Mouse (Mus musculus): ENCODE measurements around the gene Atxn7l2. TPM values are rescaled to one million over a fixed set of nuclear protein-coding genes. Genes with fewer than 3 reads are reported as not detected.
"Not testable (repeated sequence)": the region's sequence is repeated elsewhere in the genome, so short reads cannot be mapped to it uniquely, and the experiment has no call there.

The Atxn7l2 gene
- total RNA-seq (2022), result 1 to 10 TPM; 1.7 to 2.7 (median 2.3) TPM

DNA sequence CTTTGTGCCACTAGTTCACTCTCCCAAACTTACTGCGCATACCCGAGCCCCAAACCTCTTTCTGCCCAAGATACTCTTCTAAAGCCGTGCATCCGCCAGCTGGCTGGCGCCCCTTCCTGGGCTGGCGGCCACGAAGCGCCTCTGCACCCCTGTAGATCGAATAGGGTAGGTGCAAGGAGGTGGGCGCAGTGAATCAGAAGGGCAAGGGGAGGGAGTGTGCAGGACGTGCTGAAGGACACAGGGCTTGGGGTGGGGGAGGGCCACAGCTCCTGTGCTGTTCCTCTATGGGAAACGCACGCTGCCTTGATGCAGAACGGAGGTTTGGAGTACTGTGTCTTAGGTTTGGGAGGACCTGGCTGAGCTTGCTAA, at the start of gene Atxn7l2:
Atxn7l2 (minus strand) TSS at position 164 of the 369 bp plus-strand sequence.
- DNase-seq (ENCODE audit: low spot score), result no peak

DNA sequence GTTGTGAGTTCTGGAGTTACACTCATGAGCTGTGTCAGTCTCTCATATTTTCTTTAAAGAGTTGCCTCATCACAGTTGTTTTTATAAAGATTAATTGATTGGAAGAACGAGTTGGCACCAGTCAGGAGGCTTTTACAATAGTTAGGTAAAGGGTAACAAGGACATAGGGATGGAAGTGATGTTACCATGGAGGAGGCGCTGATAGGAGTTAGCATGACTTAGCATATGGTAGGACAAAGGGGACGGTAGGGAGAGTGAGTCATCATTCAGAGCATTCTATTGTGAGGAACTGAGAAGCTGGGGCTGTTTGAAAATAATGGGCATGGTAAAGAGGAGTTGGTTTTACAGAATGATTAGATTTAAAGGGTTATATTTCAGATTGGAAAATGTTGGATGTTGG, 48.6 kb upstream of the Atxn7l2 start:
- DNase-seq (ENCODE audit: low spot score), result no peak

DNA sequence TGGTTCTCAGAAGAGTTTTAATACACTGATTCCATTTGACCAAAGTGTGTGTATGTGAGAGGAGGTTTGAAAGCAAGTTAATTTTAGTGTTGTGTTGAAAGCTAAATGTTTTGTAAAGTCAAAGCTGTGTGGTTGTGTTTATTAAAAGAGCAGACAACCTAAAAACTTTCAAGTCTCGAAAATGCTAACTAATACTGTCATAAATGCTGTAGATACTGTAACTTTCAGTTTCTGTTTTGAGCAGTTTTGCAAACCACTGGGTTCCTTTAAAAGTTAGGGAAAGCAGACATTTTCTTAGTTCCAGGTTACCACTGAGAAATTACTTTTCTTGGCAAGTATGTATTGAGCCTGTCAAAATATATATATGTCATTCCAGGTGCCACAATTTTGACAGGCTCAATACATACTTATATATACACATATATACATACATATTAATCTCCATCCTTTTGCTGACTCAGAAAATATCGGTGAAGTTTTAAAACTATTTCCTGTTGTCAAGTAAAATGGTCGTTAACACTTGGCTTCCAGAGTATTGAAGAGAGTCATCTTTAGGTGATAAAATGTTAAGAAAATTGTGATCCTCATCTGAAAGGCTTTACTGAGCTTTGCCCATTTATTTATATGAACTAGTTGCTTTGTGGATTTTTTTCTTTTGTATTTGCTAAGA, 47.2 kb upstream of the Atxn7l2 start:
- DNase-seq (ENCODE audit: low spot score), result no peak

DNA sequence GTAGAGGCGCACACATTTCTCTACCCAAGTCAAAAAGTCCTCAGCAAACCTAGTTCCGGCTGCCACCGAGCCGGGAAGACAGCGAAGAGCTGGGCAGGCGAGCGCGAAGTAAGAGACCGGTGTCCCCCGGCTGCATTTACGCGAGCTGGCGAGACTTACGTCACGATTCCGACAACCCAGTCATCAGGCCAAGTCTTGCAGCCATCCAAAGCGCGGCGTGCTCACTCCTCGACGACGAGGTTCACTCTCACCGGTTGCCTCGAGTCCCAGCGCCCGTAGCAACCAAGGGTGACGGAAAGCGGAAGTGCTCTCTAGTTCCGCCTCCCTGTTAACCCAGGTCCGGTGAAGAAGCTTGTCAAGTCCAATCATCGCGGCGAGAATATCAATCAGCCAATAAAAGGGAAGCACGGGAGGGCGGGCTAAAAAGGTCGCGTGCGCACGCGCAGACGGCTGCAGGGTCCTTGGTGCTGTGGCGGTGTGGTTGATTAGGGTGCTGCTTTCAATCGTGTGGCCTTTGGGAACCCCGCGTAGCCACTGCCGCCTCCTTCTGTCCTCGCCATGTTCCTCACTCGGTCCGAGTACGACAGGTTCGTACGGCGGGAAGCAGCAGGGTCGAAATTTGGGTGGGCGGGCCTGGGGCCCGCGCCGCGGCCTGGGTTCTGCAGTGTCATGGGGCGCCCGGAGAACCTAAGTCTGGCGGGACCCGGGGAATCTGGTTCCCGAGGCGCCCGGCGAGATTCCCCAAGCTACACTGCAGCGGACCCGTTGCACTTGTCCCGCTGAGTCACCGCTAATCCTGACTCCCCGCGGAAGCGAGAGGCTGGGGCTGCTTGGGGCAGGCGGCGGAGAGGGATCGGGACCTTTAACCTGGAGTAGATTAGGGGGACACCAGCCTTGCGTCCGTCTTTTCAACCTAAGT, 46.2 kb upstream of the Atxn7l2 start, which contains the start of gene Psma5:
Psma5 (plus strand) TSS at position 208 of the 919 bp plus-strand sequence.
- peak; percentile 97 for DNase-seq (ENCODE audit: low spot score)

DNA sequence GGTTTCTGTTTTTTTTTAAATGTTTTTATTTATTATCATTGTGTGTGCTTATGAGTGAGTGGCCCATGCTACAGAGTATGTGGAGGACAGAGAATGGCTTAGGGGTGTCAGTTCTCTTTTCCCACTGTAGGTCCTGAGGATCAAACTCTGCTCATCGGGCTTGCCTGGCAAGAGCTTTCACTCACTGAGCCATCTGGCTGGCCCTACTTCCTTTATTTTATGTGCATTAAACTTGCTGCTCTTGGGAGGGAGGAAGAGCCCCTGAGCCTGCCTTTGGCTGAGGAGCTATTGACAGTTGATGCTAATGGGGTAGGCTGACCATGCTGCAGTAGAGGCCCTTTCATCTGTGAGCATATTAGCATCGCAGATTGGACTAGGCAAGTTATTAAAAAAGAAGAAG, 36.1 kb upstream of the Atxn7l2 start:
- DNase-seq (ENCODE audit: low spot score), result no peak

DNA sequence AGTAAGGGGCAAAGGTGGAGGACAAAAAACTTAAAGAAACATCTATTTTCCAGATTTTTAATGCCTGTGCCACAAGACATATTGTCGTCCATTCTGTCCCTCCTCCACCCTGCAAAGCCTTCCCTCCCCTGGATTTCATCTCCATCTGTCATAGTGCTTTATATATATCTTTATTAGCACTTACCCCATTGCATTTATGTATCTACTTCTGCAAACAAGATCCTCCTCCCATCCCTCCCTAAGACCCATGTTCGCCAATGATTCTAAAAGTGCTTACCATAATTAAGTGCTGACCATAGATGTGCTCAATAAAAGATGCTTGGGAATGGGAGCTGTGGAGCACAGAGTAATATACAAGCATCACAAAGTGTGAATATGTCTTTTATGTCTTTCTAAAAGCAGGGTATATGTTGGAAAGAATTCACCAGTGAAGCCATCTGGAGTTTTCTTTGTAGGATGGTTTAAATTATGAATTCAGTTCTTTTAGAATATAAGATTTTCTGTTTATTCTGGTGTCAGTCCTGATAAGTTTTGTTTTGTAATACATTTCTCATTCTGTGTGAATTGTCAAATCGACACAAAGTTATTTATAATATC, 30.6 kb upstream of the Atxn7l2 start:
- DNase-seq (ENCODE audit: low spot score), result no peak

DNA sequence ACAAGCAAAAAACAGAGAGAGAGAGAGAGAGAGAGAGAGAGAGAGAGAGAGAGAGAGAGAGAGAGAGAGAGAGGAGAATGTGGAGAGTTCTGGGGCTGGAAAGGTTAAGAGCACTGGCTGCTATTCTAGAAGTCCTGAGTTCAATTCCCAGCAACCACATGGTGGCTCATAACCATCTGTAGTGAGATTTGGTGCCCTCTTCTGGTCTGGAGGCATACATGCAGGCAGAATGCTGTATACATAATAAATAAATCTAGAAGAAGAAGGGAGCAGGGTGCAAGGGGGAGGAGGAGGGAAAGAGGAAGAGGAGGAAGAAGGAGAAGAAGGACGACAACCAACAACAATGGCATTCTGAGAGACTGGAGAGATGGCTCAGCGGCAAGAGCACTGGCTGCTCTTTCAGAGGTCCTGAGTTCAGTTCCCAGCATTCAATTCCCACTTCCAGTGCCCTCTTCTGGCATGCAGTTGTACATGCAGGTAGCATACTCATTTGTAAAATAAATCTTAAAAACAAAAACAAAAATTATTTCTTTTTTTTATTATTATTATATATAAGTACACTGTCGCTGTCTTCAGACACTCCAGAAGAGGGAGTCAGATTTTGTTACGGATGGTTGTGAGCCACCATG, 26.9 kb upstream of the Atxn7l2 start:
- not testable (repeated sequence) for DNase-seq (ENCODE audit: low spot score)

DNA sequence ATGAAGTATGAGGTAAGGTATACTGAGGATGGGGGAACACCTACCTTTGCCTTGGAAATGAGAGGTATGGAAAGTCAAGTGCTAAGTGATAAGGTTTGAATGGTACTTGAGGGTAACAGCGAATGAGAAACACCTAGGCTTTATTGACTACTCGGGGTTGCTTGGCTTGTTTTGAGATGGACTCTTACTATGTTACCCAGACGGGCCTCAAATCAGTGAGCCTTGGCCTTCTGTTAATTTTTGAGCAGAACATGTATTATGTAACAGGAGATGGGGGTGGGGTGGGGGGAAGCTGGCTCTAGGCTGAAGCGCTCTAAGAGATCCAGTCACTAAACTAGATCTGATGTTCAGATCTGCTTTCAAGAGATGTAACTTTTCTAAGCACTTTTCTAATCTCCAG, 20.9 kb upstream of the Atxn7l2 start:
- DNase-seq (ENCODE audit: low spot score), result no peak

DNA sequence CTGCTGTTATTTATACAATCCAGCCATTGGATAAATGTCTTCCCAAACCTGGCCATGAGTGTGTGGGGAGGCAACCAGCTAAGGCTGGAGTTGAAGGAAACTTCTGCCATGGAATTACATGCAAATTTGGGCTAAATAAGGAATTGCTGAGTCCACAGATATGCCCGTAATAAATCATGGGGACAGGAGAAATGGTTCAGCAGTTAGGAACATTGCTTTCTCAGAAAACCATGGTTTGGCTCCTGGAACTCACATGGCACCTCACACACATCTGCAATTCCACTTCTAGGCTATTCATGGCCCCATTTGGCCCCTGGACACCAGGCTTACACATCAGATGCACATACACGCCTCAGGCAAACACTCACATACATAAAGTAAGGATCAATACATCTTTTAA, 16.8 kb upstream of the Atxn7l2 start:
- DNase-seq (ENCODE audit: low spot score), result no peak

DNA sequence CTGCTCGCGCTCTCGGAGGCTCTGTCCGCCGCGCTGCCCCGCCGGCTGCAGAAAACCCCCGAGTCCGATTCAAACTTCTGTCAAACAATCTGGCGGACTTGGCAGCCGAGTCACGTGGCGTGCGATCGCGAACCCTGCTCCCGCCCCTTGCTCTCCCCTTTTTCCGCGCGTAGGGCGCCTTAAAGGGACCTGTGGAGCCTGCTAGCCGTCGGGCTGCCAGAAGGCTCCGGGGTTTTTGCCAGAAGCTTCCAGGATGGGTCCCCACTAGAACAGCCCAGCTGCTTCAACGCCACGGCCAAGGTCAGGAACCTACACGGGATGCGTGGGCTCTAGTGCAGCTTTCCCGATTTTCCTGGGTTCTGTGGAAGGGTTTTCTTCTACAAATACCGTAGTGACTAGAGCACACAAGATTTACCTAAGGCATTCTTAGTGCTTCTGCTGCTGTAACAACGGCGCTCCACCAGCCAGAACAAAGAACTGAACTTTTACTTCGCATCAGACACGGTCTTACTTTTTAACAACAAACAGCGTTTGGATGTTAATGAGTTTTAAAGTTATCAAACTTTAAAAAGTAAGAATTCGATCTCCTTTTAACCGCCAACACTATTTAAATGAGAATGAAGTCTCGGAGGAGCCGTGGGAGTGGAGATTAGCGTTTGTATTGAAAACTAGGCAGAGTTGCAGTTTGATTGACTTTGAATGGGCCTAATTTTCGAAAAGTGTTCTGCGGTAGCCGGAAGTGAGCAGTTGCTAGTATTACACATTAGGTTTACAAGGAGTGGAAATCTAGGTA, 16.0 kb upstream of the Atxn7l2 start, which contains the start of gene Sypl2:
Sypl2 (minus strand) TSS at position 91 of the 793 bp plus-strand sequence.
- DNase-seq (ENCODE audit: low spot score), result no peak

DNA sequence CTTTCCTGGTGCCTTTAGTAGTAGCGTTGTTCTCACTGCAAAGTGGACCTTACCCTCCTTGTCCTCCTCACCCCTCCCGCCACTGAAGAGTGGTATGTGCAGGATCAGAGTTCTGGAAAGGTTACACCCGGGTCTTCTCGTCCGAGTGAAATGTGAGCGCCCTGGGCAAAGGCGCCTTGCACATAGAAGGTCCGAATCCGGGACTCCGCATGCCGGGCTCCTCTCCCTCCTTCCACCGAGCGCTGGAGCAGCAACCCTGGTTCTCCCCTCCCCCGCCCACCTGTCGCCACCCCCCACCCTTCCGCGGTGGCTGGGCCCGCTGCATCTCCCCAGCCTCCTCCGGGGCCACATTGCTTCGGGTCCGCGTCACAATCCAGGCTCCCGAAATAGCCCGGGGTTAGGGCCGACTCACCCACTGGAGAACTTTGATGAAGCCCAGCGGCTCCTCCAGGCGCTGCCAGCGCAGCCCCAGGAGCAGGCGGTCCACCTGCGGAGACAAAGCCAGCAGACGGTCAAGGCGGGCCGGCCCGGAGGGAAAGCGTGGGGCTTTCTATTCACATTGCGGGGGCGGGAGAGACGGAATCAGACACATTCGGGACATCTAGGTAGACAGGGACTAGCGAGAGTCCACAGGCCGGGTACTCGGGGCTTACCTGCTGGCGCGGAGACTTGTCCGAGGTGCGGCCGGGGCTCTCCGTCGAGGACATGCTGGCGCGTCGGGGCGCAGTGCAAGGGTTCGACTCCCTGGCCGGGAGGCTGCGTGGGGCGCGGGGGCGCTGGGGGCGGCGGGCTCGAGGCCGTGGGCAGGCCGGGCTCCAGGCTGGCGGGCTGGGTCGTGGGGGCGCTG, 15.2 kb upstream of the Atxn7l2 start:
- no peak for DNase-seq (ENCODE audit: low spot score)

DNA sequence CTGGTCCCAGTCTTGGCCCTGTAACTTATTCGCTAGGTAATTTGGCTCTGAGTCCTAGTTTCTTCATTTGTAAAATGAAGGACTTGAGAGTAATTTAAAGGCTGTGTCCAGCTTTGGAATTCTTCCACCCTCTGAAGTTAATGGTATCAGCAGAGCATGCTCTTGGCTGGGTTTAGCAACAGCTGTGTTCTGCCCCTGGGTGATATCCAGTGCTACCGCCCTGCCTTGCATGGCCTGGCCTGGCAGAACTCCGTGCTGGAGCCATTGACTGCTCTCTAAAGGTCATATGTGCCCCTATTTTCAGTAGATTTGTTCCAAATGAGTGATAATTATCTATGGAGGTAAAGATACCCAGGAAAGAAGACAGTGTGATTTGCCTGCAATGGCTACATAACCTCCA, 9.9 kb upstream of the Atxn7l2 start:
- no peak for DNase-seq (ENCODE audit: low spot score)

DNA sequence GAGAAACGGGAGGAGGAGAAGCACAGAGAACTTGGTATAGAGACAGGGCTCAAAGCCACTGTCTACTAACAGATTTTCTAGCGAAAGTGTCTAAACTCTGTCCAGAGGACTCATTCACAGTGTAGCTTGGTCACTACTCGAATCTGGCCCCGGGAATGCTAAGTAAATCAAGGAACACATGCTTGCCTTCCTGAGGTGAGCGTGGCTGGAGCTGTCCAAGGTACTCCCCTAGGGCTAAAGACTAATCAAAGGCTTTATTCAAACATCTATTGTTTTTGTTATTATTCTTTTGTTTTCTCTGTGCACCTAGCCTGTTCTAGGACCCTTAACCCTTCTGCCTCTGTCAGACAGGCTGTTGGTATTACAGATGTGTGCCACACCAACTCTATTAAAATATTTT, 4.0 kb upstream of the Atxn7l2 start:
- DNase-seq (ENCODE audit: low spot score), result no peak

DNA sequence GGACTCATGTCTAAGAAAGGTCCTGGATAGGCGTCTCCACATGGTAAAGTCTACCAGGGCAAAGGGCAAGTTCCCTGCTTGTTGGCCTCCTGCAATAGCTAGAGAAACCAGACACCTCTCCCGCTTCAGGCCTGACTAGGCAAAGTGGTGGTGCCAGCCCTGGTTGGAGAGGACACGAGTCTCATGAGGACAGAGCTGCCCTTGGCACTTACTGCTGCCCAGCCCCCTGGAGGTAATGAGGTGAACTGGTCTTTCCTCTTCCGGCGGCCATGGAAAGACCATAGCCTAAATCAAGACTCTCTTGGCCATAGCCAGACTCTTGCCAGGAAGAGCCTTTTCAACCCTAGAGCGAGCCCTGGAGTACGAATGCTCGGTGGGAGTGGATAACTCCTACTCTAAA, 1.7 kb upstream of the Atxn7l2 start:
- DNase-seq (ENCODE audit: low spot score), result no peak

DNA sequence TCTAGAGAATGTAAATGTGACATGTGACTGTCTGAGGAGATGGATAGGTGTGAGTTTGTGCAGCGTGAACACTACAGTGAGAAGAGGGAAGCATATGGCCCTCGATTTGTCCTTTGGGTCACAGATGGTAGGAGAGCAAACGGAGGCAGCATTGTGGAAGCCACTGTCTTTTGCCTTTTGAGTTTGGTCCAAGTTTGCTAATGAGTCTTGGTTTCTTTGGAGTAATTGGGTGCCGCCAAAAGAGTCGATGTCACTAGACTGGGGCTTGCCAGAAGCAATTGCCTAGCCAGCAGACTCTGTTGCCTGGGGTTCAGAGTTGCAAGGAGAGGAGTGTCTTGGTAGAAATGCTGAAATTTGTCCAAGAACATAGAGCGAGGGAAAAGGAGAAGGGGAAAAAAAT, 1.1 kb upstream of the Atxn7l2 start:
- no peak for DNase-seq (ENCODE audit: low spot score)

DNA sequence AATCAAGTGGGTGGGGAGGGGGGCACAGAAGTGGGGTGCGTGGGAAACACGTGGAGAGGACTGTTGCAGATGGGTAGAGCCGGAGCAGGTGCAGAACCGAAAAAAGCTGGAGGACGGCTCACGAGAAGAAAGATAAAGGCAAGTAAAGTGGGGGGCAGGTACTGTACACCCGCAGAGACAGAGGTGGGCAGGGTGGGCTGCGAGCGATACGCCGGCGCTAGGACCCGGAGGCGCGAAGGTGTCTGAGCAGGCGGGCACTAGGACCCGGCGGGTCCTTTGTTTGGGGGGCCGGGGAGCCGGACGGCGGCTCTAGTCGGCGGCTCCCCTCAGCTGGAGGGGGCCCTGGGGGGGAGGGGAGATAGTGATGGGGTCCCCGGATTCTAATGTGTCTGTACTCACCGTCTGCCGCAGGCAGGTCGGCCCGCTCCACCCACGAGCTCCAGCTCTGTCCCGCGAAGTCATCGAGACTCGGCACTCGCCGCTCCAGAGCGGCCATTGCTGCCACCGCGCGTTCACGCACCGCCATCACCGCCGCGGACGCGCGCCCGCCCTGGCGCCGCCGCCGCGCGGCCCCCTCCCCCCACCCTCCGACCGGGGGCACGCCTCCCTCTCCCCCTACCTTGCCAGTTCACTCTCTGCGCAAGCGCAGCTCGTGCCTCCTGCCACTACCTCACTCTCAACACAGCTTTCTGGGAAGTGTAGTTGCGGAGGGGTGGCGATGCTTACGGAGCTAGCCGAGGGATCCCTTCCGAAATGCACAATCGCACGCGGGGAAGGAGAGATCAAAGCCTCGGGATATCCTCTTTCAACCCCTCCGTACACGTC, 576 bp downstream of the Atxn7l2 start:
- DNase-seq (ENCODE audit: low spot score), result peak; percentile 92

DNA sequence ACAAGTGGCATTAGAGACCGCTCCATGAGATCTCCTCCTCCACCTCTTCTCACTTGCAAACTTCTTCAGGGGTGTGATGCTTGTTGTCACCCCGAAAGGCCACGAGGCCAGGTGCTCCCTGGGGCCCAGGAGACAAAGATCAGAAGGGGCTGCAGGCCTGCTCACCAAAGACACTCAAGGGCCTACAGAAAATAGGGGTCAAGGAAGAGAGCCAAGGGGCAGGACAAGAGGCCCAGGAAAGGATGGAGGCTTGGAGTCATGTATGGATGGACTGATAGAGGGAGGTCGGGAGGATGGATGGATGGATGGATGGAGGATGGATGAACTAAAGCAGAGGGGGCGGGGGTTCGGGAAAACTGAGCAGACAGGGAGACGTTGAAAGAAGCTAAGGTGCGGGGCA, 1.2 kb downstream of the Atxn7l2 start:
- DNase-seq (ENCODE audit: low spot score), result no peak

DNA sequence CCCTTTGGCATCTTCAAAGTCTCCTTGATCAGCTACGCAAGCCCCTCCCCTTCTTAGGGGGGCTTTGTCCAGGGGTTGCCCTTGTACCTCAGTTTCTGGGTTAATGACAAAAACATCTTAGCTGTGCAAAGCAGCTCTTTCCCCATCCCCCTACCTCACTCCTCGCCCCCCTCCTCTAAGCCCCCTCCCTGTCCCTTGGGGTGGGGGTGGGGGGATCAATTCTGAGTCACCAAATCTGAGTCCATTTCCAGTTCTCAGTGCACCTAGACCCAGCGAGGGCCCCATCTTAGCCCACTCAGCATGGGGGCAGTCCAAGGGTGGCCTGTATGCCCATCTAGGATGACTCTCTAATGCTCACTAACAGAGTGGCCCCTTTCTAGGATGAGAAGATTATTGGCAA, 1.7 kb downstream of the Atxn7l2 start:
- DNase-seq (ENCODE audit: low spot score), result no peak

DNA sequence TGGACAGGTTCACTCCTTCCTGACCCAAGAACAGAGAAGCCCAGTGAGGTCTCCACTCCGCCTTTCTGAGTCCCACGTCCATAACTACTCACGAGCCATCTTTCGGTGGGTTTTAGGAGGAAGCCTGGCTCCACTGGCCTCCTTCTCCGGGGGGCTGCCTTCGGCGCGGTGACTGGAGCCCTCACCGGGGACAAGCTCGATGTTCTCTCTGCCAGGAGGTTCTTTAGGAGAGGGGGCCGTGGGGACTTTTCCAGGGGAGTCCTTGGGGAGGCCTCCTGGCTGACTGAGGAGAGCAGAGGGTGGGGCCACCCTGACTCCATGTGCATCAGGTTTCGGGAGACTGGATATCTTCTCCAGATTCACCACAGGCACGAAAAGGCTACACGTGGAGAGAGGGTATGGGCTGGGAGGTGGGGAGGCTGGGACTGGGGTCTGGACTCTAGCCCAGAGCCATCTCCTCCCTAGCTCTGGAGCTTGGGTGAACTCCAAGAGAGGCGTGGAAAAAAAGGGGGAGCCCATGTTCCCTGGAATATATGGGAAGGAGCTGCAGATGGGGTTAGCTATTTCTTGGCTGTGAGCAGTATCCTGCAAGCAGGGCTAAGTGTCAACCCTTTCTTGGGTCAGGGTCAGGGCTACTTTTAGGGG, 3.9 kb downstream of the Atxn7l2 start:
- no peak for DNase-seq (ENCODE audit: low spot score)

Measured in heart, adult 8-10 months (tissue).